Mouse (Mus musculus) limb, embryonic 12.5 days (tissue): ENCODE data around the gene Arid5a. TPM values are rescaled to one million over a fixed set of nuclear protein-coding genes. Genes with fewer than 3 reads are reported as not detected.
A peak's percentile ranks its signal among the peaks of the same experiment; 100 is the strongest.

Source experiments
- ATAC-seq: fragments of 200-750 bp; cut with Nextera tagmentation; 2 replicates; pipeline ENCODE4 v1.8.0; 2017; ENCODE audit warnings: low read depth, moderate TSS enrichment; ENCODE audit not compliant: insufficient number of reproducible peaks, insufficient read depth, low FRiP score, low TSS enrichment
- H3K27ac ChIP-seq: fragments of 300-500 bp; sonication (generic); 2 replicates; pipeline ENCODE4 v1.5.1; 2016; ENCODE audit warnings: mild to moderate bottlenecking, moderate library complexity
- H3K27me3 ChIP-seq: fragments of 300-500 bp; sonication (generic); 2 replicates; pipeline ENCODE4 v1.6.1; 2016; ENCODE audit warnings: mild to moderate bottlenecking, moderate library complexity
- H3K36me3 ChIP-seq: fragments of 300-500 bp; sonication (generic); 2 replicates; pipeline ENCODE4 v1.6.1; 2016; ENCODE audit warnings: mild to moderate bottlenecking, moderate library complexity
- H3K4me1 ChIP-seq: fragments of 300-500 bp; sonication (generic); replicated peaks from 2 replicates; pipeline ENCODE4 v1.6.1; 2016
- H3K4me2 ChIP-seq: fragments of 300-500 bp; sonication (generic); 2 replicates; pipeline ENCODE4 v1.6.1; 2016; ENCODE audit warnings: mild to moderate bottlenecking, moderate library complexity
- H3K4me3 ChIP-seq: fragments of 300-500 bp; sonication (generic); replicated peaks from 2 replicates; pipeline ENCODE4 v1.5.1; 2016; ENCODE audit warnings: mild to moderate bottlenecking
- H3K9ac ChIP-seq: fragments of 300-500 bp; sonication (generic); replicated peaks from 2 replicates; pipeline ENCODE4 v1.6.1; 2016; ENCODE audit warnings: mild to moderate bottlenecking, moderate library complexity
- H3K9me3 ChIP-seq: fragments of 300-500 bp; sonication (generic); 2 replicates; pipeline ENCODE4 v1.6.1; 2016; ENCODE audit warnings: mild to moderate bottlenecking, moderate library complexity
- WGBS: fragments of 180-500 bp; shearing (Covaris S2); methylation state at CpG from one replicate; pipeline ENCODE4 v1.1.7; 2016; 5-methylcytosine and 5-hydroxymethylcytosine counted together
- polyA plus RNA-seq: library from polyadenylated mRNA; unstranded; fragments of >200 nt; fragmentation: Nextera tagmentation; extraction: Ambion mirVana; gene quantifications from 2 replicates; pipeline ENCODE4 v1.2.1, GENCODE M21; 2016

The Arid5a gene
- polyA plus RNA-seq, 1 experiment from 2014 or later = 4.5 TPM

DNA sequence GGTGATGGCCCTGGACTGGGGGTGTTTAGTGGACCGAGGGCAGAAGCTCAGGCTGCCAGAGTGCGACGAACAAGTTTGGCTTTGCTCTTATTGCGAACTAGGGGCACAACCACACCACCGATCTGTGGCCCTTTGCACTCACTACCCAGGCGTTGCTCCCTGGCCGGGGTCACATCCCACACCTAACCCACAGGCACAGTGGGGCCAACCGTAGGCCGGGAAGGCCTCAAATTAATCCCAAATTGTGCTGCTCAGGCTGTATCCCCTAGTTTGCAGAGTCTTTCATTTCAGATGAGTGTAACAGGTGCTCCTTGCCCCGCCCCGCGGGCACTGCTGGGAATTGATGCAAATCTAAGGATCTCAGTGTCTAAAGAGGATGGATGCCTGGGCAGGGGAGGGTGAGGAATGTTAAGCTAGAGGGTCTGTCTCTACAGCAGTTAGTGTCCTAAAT lies 943 bp downstream of the Arid5a start:
- no peaks in the 10 kb centered on the region for H3K36me3 ChIP-seq
- no peak for ATAC-seq
- 5% methylated on average over 12 of the region's 12 CpGs for WGBS
- peaks cover 19% of the 10 kb centered on the region for H3K4me1 ChIP-seq
- H3K4me3 ChIP-seq = peak overlapping the region; percentile 55
- 0 out of 2 replicates have a peak overlapping the region, but pooled peaks have one; percentile 60 for H3K9ac ChIP-seq
- H3K27ac ChIP-seq = no peak overlapping the region
- peaks cover 28% of the 10 kb centered on the region for H3K27me3 ChIP-seq
- no peaks in the 10 kb centered on the region for H3K9me3 ChIP-seq
- peak overlapping the region; percentile 92 for H3K4me2 ChIP-seq

DNA sequence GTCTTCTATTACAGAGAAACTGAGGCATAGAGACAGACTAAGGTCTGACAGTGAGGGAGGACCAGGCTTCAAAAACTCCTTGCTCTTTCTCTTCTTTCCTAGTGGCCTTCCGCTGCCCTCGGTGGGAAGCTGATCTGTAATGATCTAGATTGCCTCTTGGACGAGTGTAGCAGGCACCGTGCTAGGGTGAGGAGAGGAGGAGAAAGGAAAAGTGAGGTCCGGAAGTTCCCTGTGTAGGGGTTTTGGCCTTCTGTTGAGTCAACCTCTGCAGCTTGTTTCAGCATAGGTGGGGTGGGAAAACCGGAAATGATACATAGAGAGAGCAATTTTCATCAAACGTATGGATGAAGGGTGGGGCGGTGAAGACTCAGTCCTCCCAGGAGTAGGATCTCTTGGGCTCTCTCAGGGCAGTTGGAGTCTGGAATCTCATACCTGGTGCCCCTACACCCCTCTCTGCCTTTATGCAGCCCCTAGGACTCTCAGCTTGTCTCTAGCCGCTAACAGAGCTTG lies 1.5 kb downstream of the Arid5a start:
- no peak overlapping the region for H3K9ac ChIP-seq
- H3K4me3 ChIP-seq = peak overlapping the region; percentile 55; the same call in 1 of the 2 replicates
- no peaks in the 10 kb centered on the region for H3K9me3 ChIP-seq
- H3K36me3 ChIP-seq = no peaks in the 10 kb centered on the region
- ATAC-seq = no peak
- 63% methylated on average over 9 of the region's 9 CpGs for WGBS
- H3K27me3 ChIP-seq = peaks cover 23% of the 10 kb centered on the region
- no peak overlapping the region for H3K27ac ChIP-seq
- H3K4me1 ChIP-seq = peaks cover 19% of the 10 kb centered on the region
- H3K4me2 ChIP-seq = peak overlapping the region; percentile 92

- Histone ChIP-seq H3K4me2 (peak overlapping the region; percentile 32), H3K9ac (no peak overlapping the region), H3K9me3 (no peaks in the 10 kb centered on the region), H3K36me3 (no peaks in the 10 kb centered on the region), H3K4me3 (no peak overlapping the region; the same call in 1 of the 2 replicates), H3K27me3 (peaks cover 18% of the 10 kb centered on the region), H3K27ac (no peak overlapping the region), H3K4me1 (peaks cover 19% of the 10 kb centered on the region)
- ATAC-seq = no peak
- WGBS = 26% methylated on average over 3 of the region's 3 CpGs
Observed at GRCm38 (mm10) chr1:36309498-36309901, 2.0 kb downstream of the Arid5a start.

- no peak overlapping the region for H3K9ac ChIP-seq
- peaks cover 7% of the 10 kb centered on the region; the same call in 1 of the 2 replicates for H3K36me3 ChIP-seq
- no peaks in the 10 kb centered on the region for H3K4me1 ChIP-seq
- H3K4me3 ChIP-seq = no peak overlapping the region
- no peaks in the 10 kb centered on the region for H3K27me3 ChIP-seq
- H3K4me2 ChIP-seq = no peak overlapping the region
- 88% methylated on average over 11 of the region's 11 CpGs for WGBS
- no peaks in the 10 kb centered on the region for H3K9me3 ChIP-seq
- no peak overlapping the region for H3K27ac ChIP-seq
- ATAC-seq = no peak
Observed at GRCm38 (mm10) chr1:36314959-36315775, 7.6 kb downstream of the Arid5a start.

- no peak overlapping the region for H3K4me2 ChIP-seq
- H3K27me3 ChIP-seq = no peaks in the 10 kb centered on the region
- no peak overlapping the region for H3K27ac ChIP-seq
- peaks cover 12% of the 10 kb centered on the region; the same call in 1 of the 2 replicates for H3K36me3 ChIP-seq
- no peaks in the 10 kb centered on the region for H3K4me1 ChIP-seq
- 78% methylated on average over 2 of the region's 2 CpGs for WGBS
- no peaks in the 10 kb centered on the region for H3K9me3 ChIP-seq
- H3K4me3 ChIP-seq = no peak overlapping the region
- H3K9ac ChIP-seq = no peak overlapping the region
- ATAC-seq = no peak
Observed at GRCm38 (mm10) chr1:36315776-36316100, 8.2 kb downstream of the Arid5a start.

- no peaks in the 10 kb centered on the region for H3K27me3 ChIP-seq
- 62% methylated on average over 2 of the region's 2 CpGs for WGBS
- no peak overlapping the region for H3K4me2 ChIP-seq
- no peak for ATAC-seq
- no peak overlapping the region for H3K4me3 ChIP-seq
- no peak overlapping the region for H3K9ac ChIP-seq
- no peaks in the 10 kb centered on the region for H3K9me3 ChIP-seq
- 0 out of 2 replicates have a peak, but pooled peaks cover 6% of the 10 kb centered on the region for H3K4me1 ChIP-seq
- no peak overlapping the region for H3K27ac ChIP-seq
- H3K36me3 ChIP-seq = peaks cover 24% of the 10 kb centered on the region; the same call in 1 of the 2 replicates
Observed at GRCm38 (mm10) chr1:36321164-36321563, 13.6 kb downstream of the Arid5a start.

- Histone ChIP-seq H3K27ac (no peak overlapping the region), H3K4me3 (no peak overlapping the region), H3K4me1 (0 out of 2 replicates have a peak, but pooled peaks cover 6% of the 10 kb centered on the region), H3K4me2 (no peak overlapping the region), H3K27me3 (no peaks in the 10 kb centered on the region), H3K9ac (no peak overlapping the region), H3K36me3 (peaks cover 26% of the 10 kb centered on the region; the same call in 1 of the 2 replicates), H3K9me3 (no peaks in the 10 kb centered on the region)
- WGBS = 74% methylated on average over 11 of the region's 11 CpGs
- no peak for ATAC-seq
Observed at GRCm38 (mm10) chr1:36321829-36322573, 14.5 kb downstream of the Arid5a start.

DNA sequence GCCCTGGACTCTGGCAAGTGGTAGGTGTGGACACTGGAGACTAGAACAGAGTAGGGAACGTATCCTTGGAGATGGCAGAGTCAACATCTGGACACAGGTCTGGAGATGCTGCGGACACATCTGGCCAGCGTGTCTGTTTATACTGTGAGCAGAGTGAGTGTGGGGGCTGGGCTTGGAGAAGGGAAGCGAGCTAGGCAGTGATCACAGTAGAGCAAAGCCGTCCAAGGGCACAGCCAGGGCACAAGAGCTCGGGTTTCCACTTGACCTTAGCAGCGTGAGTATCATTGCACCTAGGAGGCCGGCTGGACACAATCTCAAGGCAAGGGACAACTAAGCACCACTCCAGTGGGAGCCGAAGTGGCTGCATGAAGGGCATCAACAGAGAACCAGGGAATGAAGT lies 15.5 kb downstream of the Arid5a start:
- Histone ChIP-seq H3K4me1 (0 out of 2 replicates have a peak, but pooled peaks cover 6% of the 10 kb centered on the region), H3K27ac (no peak overlapping the region), H3K9me3 (no peaks in the 10 kb centered on the region), H3K4me3 (no peak overlapping the region), H3K9ac (no peak overlapping the region), H3K27me3 (no peaks in the 10 kb centered on the region), H3K36me3 (peaks cover 33% of the 10 kb centered on the region), H3K4me2 (no peak overlapping the region)
- WGBS = 39% methylated on average over 9 of the region's 9 CpGs
- ATAC-seq = no peak

GRCm38 (mm10) chr1:36323746-36324448 lies 16.4 kb downstream of the Arid5a start:
- no peaks in the 10 kb centered on the region for H3K27me3 ChIP-seq
- H3K9ac ChIP-seq = no peak overlapping the region
- no peak; the same call in 1 of the 2 replicates for ATAC-seq
- no peaks in the 10 kb centered on the region for H3K9me3 ChIP-seq
- 0 out of 2 replicates have a peak, but pooled peaks cover 6% of the 10 kb centered on the region for H3K4me1 ChIP-seq
- no peak overlapping the region for H3K4me3 ChIP-seq
- peaks cover 34% of the 10 kb centered on the region for H3K36me3 ChIP-seq
- H3K27ac ChIP-seq = no peak overlapping the region
- no peak overlapping the region for H3K4me2 ChIP-seq
- 35% methylated on average over 8 of the region's 8 CpGs for WGBS

GRCm38 (mm10) chr1:36325900-36326321 lies 18.4 kb downstream of the Arid5a start:
- 90% methylated on average over 2 of the region's 2 CpGs for WGBS
- peaks cover 29% of the 10 kb centered on the region for H3K36me3 ChIP-seq
- H3K27ac ChIP-seq = no peak overlapping the region
- no peak overlapping the region for H3K4me2 ChIP-seq
- H3K27me3 ChIP-seq = no peaks in the 10 kb centered on the region
- no peak overlapping the region for H3K4me3 ChIP-seq
- 0 out of 2 replicates have a peak, but pooled peaks cover 6% of the 10 kb centered on the region for H3K4me1 ChIP-seq
- no peaks in the 10 kb centered on the region for H3K9me3 ChIP-seq
- ATAC-seq = no peak
- no peak overlapping the region for H3K9ac ChIP-seq
